Mouse (Mus musculus): ENCODE results near the gene Siah3.

Siah3 gene

GRCm38 (mm10) chr14:75473061-75473930 is 17.5 kb downstream of the Siah3 start:
- peak; percentile 81 for DNase-seq

GRCm38 (mm10) chr14:75475887-75476286 is 20.1 kb downstream of the Siah3 start:
- no peak for DNase-seq

DNA sequence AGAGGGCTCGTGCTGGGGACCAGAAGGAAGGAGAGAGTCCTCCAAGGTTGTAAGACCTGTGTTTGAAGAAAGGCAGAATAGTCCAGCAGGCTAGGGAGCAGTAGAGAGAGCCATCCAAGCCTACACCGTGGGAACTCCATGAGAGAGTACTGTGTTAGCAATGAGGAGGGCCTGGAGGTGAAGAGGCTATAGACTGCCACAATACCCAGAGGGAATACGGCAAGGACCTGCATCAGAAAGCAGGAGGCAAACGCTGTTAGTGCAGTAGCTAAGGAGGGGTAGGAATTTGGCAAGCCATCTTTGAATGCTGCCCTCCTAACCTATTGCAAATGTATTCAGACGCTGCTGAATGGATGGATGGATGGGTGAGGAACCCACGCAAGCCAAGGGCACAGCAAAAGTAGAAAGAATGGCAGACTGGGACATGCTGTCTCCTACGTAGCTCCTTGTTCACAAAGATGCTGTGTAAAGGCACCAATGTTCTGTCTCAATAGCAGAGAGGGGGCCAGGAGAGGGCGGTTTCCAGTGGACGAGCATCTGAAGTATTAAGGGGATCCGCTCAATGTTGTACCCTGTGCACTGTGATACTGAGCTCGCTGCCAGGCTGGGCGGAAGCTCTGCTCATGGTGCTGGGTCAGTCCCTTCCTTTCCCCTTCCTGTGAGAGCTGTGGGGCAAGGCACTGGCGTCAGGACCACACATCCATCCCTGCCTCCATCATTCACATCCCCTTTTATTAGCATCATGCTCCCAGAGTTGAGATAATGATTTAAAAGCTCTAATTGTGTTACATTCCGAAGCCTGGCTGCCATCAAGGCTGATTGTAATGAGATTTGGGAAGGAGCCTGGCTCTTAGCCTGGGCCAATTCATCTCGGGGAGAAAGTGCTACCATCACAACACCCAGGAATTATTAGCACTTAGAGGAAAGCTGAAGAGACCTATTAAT is 26.7 kb downstream of the Siah3 start:
- no peak for DNase-seq

GRCm38 (mm10) chr14:75483176-75483546 is 27.4 kb downstream of the Siah3 start:
- no peak for DNase-seq

GRCm38 (mm10) chr14:75487932-75488331 is 32.1 kb downstream of the Siah3 start:
- DNase-seq = no peak

DNA sequence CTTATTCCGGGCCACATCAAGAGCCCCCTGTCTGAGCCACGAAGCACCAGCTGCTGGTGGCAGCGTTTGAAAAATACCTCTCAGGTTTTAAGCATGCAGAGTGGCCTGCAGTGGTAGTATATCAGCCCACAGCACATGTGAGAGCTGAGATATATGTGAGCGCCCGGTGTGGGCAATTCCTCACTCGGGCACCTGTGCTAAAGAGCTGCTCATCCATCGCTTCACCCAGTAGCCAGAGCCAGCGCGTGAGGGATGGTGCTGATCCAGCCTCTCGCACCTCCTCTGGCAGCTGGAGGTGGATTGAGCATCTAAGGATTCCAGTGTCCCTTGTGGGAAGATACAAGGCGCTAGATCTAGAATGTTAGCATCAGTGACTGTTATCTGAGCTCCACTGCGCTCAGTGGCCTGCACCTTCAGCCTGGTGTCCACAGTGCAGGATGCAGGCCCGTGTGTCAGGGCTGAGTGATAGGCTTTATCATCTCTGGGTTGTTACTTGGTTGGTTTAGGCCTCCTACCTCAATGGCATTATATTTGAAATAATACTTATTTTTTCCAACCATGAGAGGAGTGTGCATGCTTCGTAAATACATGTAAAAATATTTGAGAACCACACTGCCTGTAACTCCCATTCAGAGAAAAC is 37.9 kb downstream of the Siah3 start:
- no peak for DNase-seq

GRCm38 (mm10) chr14:75494926-75495325 is 39.1 kb downstream of the Siah3 start:
- DNase-seq = no peak

- DNase-seq = no peak
Observed at GRCm38 (mm10) chr14:75501501-75501990, 45.8 kb downstream of the Siah3 start.

DNA sequence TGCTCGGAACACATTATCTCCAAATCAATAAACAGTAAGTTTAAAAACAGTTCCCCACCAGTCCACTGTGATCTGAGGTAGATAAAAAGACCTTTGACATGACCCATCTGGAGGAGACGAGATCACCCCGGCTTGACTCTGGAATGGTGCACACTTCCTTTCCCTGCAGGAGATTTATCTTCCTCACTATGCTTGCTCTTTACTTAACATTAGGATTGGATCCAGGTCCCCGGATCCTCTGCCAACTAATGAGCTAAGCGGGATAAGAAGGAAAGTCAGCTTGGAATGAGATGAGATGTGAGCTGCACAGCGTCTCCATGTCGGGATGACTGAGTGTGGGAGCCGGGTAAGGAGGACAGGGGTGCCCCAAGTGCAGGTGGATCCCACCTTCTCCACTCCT is 46.7 kb downstream of the Siah3 start:
- DNase-seq = no peak

DNA sequence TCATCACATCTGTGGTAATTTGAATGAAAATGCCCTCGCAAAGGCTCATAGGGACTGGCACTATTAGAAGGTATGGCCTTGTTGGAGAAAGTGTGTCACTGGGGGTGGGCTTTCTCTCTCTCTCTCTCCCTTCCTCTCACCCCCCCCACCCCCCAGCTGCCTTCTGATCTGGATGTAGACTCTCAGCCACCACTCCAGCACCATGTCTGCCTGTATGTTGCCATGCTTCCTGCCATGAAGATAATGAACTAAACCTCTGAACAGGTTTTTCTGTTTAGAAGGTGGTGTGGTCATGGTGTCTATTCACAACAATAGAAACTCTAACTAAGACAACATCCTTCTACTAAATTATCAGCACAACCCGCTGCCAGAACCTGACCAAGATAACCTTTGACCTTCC is 48.5 kb downstream of the Siah3 start:
- no peak for DNase-seq

DNA sequence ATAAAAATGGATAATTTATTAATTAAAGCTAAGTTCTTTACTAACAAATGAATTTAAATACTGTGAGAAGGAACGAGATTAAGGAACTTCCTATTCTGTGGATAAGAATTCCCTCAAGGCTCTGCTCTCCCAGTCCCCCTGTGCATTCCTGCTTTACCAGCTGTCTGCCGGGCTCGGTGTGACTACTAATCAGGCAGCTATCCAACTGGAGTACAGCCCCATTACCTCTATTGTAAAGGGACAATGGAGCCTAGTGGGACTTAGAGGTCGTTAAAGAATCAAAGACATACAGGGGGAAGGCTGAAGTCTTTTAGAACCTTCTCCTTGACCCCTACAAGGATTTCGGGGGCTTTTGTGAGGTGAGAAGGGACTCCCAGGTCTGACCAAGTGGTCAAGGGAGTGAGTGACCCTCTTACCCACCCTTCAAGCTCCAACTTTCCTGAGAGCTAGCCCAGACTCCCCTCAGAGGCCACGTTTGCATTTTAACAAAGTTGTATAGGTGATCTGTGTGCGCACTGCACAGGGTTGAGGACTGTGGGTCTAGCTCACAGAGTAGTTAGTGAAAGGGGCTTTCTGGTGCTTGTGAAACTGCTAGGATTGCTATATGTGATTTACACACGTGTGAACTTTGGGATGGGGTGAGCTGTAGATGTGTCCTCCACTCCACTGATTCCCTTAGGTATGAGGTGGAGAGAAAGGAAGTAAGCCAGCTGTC is 49.5 kb downstream of the Siah3 start:
- DNase-seq = peak; percentile 73

GRCm38 (mm10) chr14:75506246-75506645 is 50.5 kb downstream of the Siah3 start:
- DNase-seq = no peak

GRCm38 (mm10) chr14:75510125-75510524 is 54.3 kb downstream of the Siah3 start:
- DNase-seq = no peak

GRCm38 (mm10) chr14:75512946-75513345 is 57.2 kb downstream of the Siah3 start:
- no peak for DNase-seq

- no peak for DNase-seq
Observed at GRCm38 (mm10) chr14:75516161-75516560, 60.4 kb downstream of the Siah3 start.

DNA sequence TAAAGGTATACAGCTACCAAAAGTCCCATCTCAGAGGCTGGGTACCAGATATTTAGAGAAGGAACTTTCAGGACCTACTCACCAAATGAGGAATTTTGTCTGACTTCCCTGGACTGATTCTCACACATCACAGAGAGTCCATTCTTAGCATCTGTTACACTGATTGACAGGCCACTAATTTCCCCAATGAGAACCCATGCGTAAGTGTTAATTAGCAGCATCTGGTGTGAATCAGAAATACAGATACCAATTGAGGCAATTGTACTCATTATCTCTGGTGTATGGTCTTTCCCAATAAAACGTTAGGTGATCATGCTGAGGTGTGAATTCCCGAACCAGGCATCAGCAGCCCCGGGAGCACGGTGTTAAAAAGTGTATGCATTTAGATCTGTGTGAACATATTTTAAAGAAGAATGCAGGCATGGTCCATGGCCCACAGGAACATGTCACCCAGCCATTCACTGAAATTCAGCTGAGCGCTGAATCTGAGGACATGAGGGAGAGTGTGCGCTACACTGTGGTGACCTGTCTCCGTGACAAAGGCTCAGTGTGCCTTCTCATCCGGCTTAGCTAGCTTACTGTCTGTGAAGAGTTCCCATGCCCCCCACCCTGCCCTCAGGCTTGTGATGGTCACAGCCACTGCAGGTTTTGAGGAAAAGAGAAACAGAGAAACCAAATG is 61.3 kb downstream of the Siah3 start:
- DNase-seq = peak; percentile 66

GRCm38 (mm10) chr14:75518196-75518887 is 62.6 kb downstream of the Siah3 start:
- DNase-seq = peak; percentile 60

DNA sequence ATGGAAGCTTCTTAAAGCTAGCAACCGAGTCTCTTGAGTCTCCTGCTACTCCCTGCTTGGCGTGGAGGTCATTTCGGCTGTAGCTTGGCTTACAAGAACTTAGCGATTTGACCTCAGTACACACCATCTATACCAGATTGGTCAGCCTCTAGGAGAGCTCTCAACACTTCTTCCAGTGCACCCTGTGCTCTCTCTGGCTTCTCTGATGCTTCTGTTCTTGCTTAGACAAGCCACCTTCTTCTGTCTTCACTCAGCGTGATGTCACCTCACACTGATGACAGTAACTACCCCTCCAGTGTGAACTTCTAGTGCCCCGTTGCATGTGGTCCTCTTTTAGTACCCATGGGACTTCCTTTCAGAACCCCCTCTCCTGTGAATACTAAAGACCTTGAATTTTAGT is 63.1 kb downstream of the Siah3 start:
- DNase-seq = no peak

DNA sequence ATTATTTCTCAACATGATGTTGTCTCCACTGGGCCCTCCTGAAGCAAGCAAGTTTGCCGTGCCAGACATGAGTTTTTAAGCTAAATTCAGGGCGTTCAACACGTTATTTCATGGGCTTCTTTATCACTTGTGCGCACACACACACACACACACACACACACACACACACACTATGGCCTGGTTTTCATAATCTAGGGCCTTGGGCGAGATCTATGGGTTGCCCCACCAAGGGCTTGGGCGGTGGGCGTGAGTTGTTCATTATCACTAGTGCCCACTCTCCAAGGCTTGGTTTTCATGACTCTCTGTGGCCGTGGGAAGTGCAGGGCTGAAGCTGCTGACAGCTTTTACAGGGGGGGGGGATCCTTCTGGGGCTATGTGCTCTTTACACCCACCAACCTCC is 63.9 kb downstream of the Siah3 start:
- DNase-seq = no peak

DNA sequence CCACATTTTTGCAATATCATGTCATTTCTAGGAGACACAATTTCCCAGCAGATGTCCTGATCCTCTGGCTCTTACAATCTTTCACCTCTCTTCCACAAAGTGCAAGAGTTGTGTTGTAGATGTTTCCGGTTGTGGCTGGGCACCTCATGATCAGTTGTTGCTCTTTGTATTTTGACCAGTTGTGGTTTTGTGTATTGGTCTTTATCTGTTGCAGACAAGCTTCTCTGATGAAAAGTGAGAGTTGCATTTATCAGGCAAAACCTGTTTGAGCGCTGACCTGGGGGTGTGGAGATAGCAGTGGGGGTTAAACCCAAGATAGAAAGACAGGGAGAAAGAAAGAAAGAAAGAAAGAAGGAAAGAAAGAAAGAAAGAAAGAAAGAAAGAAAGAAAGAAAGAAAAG is 68.9 kb downstream of the Siah3 start:
- no peak for DNase-seq

Measured in retina, postnatal 1 day (tissue).